Mouse (Mus musculus) forebrain, postnatal 0 days (tissue): ENCODE results near the gene Ces2a. TPM values are rescaled to one million over a fixed set of nuclear protein-coding genes. Genes with fewer than 3 reads are reported as not detected.

Experiments
- ATAC-seq: fragments of 200-750 bp; cut with Nextera tagmentation; 2 replicates; pipeline ENCODE4 v1.8.0; 2017; ENCODE audit warnings: mild to moderate bottlenecking, moderate library complexity
- DNase-seq: peaks from one replicate; pipeline ENCODE4 v3.0.0-alpha.2; 2015
- H3K27ac ChIP-seq: fragments of 300-500 bp; sonication (generic); 2 replicates; pipeline ENCODE4 v1.5.1; 2014; ENCODE audit warnings: low read depth, mild to moderate bottlenecking, antibody characterized with exemption, low read length, moderate library complexity, mixed read lengths
- H3K27me3 ChIP-seq: fragments of 300-500 bp; sonication (generic); 2 replicates; pipeline ENCODE4 v1.6.1; 2014; ENCODE audit warnings: mild to moderate bottlenecking, low read length, mixed read lengths; ENCODE audit not compliant: insufficient read depth
- H3K36me3 ChIP-seq: fragments of 300-500 bp; sonication (generic); 2 replicates; pipeline ENCODE4 v1.6.1; 2014; ENCODE audit warnings: mild to moderate bottlenecking, moderate library complexity; ENCODE audit not compliant: insufficient read depth
- H3K4me1 ChIP-seq: fragments of 300-500 bp; sonication (generic); 2 replicates; pipeline ENCODE4 v1.6.1; 2014; ENCODE audit warnings: antibody characterized with exemption; ENCODE audit not compliant: insufficient read depth
- H3K4me2 ChIP-seq: fragments of 300-500 bp; sonication (generic); 2 replicates; pipeline ENCODE4 v1.6.1; 2014; ENCODE audit warnings: low read depth, mild to moderate bottlenecking, moderate library complexity
- H3K4me3 ChIP-seq: fragments of 300-500 bp; sonication (generic); 2 replicates; pipeline ENCODE4 v1.5.1; 2014; ENCODE audit warnings: low read depth, low read length, mixed read lengths
- H3K9ac ChIP-seq: fragments of 300-500 bp; sonication (generic); 2 replicates; pipeline ENCODE4 v1.6.1; 2014; ENCODE audit warnings: mild to moderate bottlenecking
- H3K9me3 ChIP-seq: fragments of 300-500 bp; sonication (generic); 2 replicates; pipeline ENCODE4 v1.6.1; 2016; ENCODE audit warnings: low read length
- CTCF ChIP-seq: sonication (generic); IDR thresholded peaks from 2 replicates; pipeline ENCODE4 v1.5.1; 2016; ENCODE audit warnings: antibody characterized with exemption, control low read depth, low read depth
- WGBS: fragments of 180-500 bp; shearing (Covaris S2); extraction: QIAGEN DNeasy Blood & Tissue Kit; methylation state at CpG from one replicate; pipeline ENCODE4 v1.1.7; 2014; 5-methylcytosine and 5-hydroxymethylcytosine counted together
- microRNA-seq, 2 experiments: library from miRNA; unstranded; fragments of <30 nt; microRNA quantifications; one replicate each; pipeline ENCODE4; 2016
- polyA plus RNA-seq: library from polyadenylated mRNA; unstranded; fragments of >200 nt; fragmentation: Nextera tagmentation; extraction: Ambion mirVana; gene quantifications from 2 replicates; pipeline ENCODE4 v1.2.1, GENCODE M21; 2015
- total RNA-seq: library from RNA; depleted of rRNA; stranded (reverse); fragments of >200 nt; gene quantifications from 2 replicates; pipeline ENCODE4 v1.2.3, GENCODE M21; 2014; rRNA removed

Gene Ces2a
- total and polyA plus RNA-seq, 2 experiments from 2014 or later = not detected

DNA sequence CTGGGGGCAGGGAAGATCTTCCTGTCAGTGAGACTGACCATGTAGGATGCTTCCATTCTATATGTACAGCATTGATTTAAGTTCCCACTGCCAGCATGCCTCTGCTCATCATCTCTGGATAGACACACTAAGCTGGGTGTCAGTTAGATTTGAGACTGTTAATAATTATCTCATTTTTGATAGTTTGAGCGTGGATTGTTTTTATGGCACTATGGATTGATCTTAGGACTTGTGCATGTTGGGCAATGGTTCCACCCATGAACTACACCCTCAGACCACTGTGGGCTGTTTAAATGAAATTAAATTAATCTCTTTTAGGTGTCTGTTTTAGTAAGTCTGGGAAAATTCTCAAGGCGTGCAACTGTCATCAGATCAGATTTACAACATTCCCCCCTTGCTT, 55.1 kb downstream of the Ces2a start:
- Histone ChIP-seq H3K4me1 (no peaks in the 10 kb centered on the region), H3K9me3 (no peaks in the 10 kb centered on the region), H3K27me3 (no peaks in the 10 kb centered on the region), H3K4me2 (no peak overlapping the region), H3K9ac (no peak overlapping the region), H3K4me3 (no peak overlapping the region), H3K27ac (no peak overlapping the region), H3K36me3 (no peaks in the 10 kb centered on the region)
- ATAC-seq (no peak), DNase-seq (no peak)
- no peak for TF ChIP-seq CTCF
- 93% methylated on average over 2 of the region's 2 CpGs for WGBS

GRCm38 (mm10) chr8:104789886-104790680, 56.3 kb downstream of the Ces2a start:
- no peaks in the 10 kb centered on the region for H3K9me3 ChIP-seq
- H3K4me3 ChIP-seq = no peak overlapping the region
- H3K27ac ChIP-seq = no peak overlapping the region
- no peak overlapping the region for H3K9ac ChIP-seq
- H3K4me2 ChIP-seq = no peak overlapping the region
- DNase-seq = no peak
- ATAC-seq = no peak
- no peaks in the 10 kb centered on the region for H3K36me3 ChIP-seq
- no peaks in the 10 kb centered on the region for H3K4me1 ChIP-seq
- no peaks in the 10 kb centered on the region for H3K27me3 ChIP-seq
- WGBS = 70% methylated on average over 3 of the region's 3 CpGs
- peak; percentile 48 for TF ChIP-seq CTCF

Small RNAs within 50 kb of the gene (microRNA-seq; reads per million reads assigned to microRNA genes)
- 0 reads per million in 2 experiments for gene Gm44328

Other genes starting within 250 kb of the Ces2a start
- 0.43 and 0.46 TPM in 2 replicates for gene Terb1, start 224.1 kb upstream of the Ces2a start, total RNA-seq
- 0.14 and 0.44 TPM in 2 replicates for gene Terb1, start 224.1 kb upstream of the Ces2a start, polyA plus RNA-seq
- 86.3 and 97.6 TPM in 2 replicates for gene Nae1, start 199.4 kb upstream of the Ces2a start, total RNA-seq
- gene Nae1, start 199.4 kb upstream of the Ces2a start, polyA plus RNA-seq = 120 and 134 TPM in 2 replicates
- 2.2 and 2.5 TPM in 2 replicates for gene Car7, start 199.3 kb upstream of the Ces2a start, total RNA-seq
- gene Car7, start 199.3 kb upstream of the Ces2a start, polyA plus RNA-seq = 1.6 and 2.0 TPM in 2 replicates
- 11.8 and 13.2 TPM in 2 replicates for gene Pdp2, start 142.6 kb upstream of the Ces2a start, total RNA-seq
- gene Pdp2, start 142.6 kb upstream of the Ces2a start, polyA plus RNA-seq = 8.8 and 14.6 TPM in 2 replicates
- not detected in 2 replicates for gene Cdh16, start 109.6 kb upstream of the Ces2a start, total RNA-seq
- not detected in 2 replicates for gene Cdh16, start 109.6 kb upstream of the Ces2a start, polyA plus RNA-seq
- 5.2 and 5.3 TPM in 2 replicates for gene Rrad, start 102.7 kb upstream of the Ces2a start, total RNA-seq
- 2.2 and 2.9 TPM in 2 replicates for gene Rrad, start 102.7 kb upstream of the Ces2a start, polyA plus RNA-seq
- 54.9 and 61.9 TPM in 2 replicates for gene Ciao2b, start 92.0 kb upstream of the Ces2a start, total RNA-seq
- 108 and 110 TPM in 2 replicates for gene Ciao2b, start 92.0 kb upstream of the Ces2a start, polyA plus RNA-seq
- 0.23 TPM in 1 of 2 replicates, not detected in the other for gene Ces2b, start 97.6 kb downstream of the Ces2a start, total RNA-seq
- gene Ces2b, start 97.6 kb downstream of the Ces2a start, polyA plus RNA-seq = 0.14 TPM in 1 of 2 replicates, not detected in the other
- not detected in 2 replicates for gene Ces2c, start 113.1 kb downstream of the Ces2a start, total RNA-seq
- gene Ces2c, start 113.1 kb downstream of the Ces2a start, polyA plus RNA-seq = 0.16 TPM in 1 of 2 replicates, not detected in the other
- not detected in 2 replicates for gene Ces2e, start 192.3 kb downstream of the Ces2a start, total RNA-seq
- not detected in 2 replicates for gene Ces2e, start 192.3 kb downstream of the Ces2a start, polyA plus RNA-seq
- gene Ces2f, start 213.4 kb downstream of the Ces2a start, total RNA-seq = not detected in 2 replicates
- not detected in 2 replicates for gene Ces2f, start 213.4 kb downstream of the Ces2a start, polyA plus RNA-seq
- 0.31 and 0.76 TPM in 2 replicates for gene Ces2g, start 227.7 kb downstream of the Ces2a start, total RNA-seq
- 0.08 and 0.20 TPM in 2 replicates for gene Ces2g, start 227.7 kb downstream of the Ces2a start, polyA plus RNA-seq